Mouse (Mus musculus): ENCODE measurements around the gene Ndufc1. TPM values are rescaled to one million over a fixed set of nuclear protein-coding genes. Genes with fewer than 3 reads are reported as not detected.
"Not testable (repeated sequence)": the region's sequence is repeated elsewhere in the genome, so short reads cannot be mapped to it uniquely, and the experiment has no call there.

Gene Ndufc1
- total and polyA plus RNA-seq, 2 experiments from 2014 or later, result 78.2 to 871 TPM

DNA sequence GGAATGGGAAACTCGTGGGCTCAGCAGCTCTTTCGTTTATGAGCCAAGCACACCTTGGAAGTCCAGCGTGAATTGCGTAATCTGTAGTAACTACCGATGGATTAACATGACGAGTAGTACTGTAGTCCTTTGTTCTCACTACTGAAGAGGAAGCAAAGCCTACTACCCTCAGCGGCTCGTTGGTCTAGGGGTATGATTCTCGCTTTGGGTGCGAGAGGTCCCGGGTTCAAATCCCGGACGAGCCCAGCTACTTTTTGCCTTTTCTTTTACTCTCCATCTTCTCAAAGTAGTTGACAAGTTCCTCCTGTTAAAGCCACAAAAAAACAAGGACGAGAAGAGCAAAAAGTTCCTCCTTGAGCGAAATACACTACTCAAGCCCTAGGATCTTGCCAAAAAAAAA, 50.6 kb downstream of the Ndufc1 start:
- ATAC-seq, result peak; percentile 62
- Histone ChIP-seq H3K27me3 (ENCODE audit: insufficient read depth, low read length) (peaks cover 4% of the 10 kb centered on the region), H3K4me1 (ENCODE audit: insufficient read depth) (0 out of 2 replicates have a peak, but pooled peaks cover 7% of the 10 kb centered on the region), H3K9me3 (ENCODE audit: low read length) (no peaks in the 10 kb centered on the region), H3K4me3 (ENCODE audit: low read depth, low read length) (peak overlapping the region; percentile 45), H3K36me3 (ENCODE audit: insufficient read depth) (no peaks in the 10 kb centered on the region), H3K4me2 (ENCODE audit: low read depth) (peak overlapping the region; percentile 68), H3K9ac (no peak overlapping the region), H3K27ac (ENCODE audit: low read depth, low read length) (no peak overlapping the region)
- TF ChIP-seq CTCF (IDR thresholded peaks at IDR 0.05; ENCODE audit: low read depth), result no peak
- 1% methylated on average over 15 of the region's 15 CpGs for WGBS
- DNase-seq, result peak; percentile 75

GRCm38 (mm10) chr3:51357624-51358023, 51.2 kb downstream of the Ndufc1 start:
- H3K36me3 ChIP-seq (ENCODE audit: insufficient read depth), result no peaks in the 10 kb centered on the region
- TF ChIP-seq CTCF (IDR thresholded peaks at IDR 0.05; ENCODE audit: low read depth), result no peak
- H3K4me1 ChIP-seq (ENCODE audit: insufficient read depth), result 0 out of 2 replicates have a peak, but pooled peaks cover 7% of the 10 kb centered on the region
- H3K9ac ChIP-seq, result no peak overlapping the region
- no peak overlapping the region for H3K27ac ChIP-seq (ENCODE audit: low read depth, low read length)
- peak overlapping the region; percentile 45 for H3K4me3 ChIP-seq (ENCODE audit: low read depth, low read length)
- peak; percentile 44 for DNase-seq
- no peaks in the 10 kb centered on the region for H3K9me3 ChIP-seq (ENCODE audit: low read length)
- no peak for ATAC-seq
- H3K27me3 ChIP-seq (ENCODE audit: insufficient read depth, low read length), result peaks cover 4% of the 10 kb centered on the region
- WGBS, result 11% methylated on average over 14 of the region's 14 CpGs
- peak overlapping the region; percentile 68 for H3K4me2 ChIP-seq (ENCODE audit: low read depth)

DNA sequence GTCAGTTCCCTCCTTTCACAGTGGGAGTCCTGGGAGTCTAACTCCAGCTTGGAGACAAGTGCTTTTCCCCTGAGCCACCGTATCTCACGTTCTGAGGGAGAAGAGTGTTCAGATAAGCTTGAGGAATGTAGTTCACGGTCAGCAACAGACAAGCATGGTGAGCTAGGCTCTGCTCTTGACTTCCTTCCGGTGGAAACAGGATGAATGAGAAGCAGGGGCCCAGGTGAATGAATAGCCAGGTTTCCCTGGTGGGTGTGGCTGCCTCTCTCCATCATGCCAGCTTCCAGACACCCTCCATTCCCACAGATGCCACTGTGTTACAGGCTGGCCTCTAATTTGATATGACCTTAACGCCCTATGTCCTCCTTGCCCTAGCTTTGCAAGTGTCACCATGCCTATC, 51.7 kb downstream of the Ndufc1 start:
- no peak overlapping the region for H3K4me3 ChIP-seq (ENCODE audit: low read depth, low read length)
- 0 out of 2 replicates have a peak, but pooled peaks cover 7% of the 10 kb centered on the region for H3K4me1 ChIP-seq (ENCODE audit: insufficient read depth)
- no peak overlapping the region for H3K4me2 ChIP-seq (ENCODE audit: low read depth)
- no peaks in the 10 kb centered on the region for H3K36me3 ChIP-seq (ENCODE audit: insufficient read depth)
- no peak overlapping the region for H3K9ac ChIP-seq
- 60% methylated on average over 5 of the region's 5 CpGs for WGBS
- no peak for DNase-seq
- TF ChIP-seq CTCF (IDR thresholded peaks at IDR 0.05; ENCODE audit: low read depth), result no peak
- H3K27me3 ChIP-seq (ENCODE audit: insufficient read depth, low read length), result peaks cover 4% of the 10 kb centered on the region
- H3K27ac ChIP-seq (ENCODE audit: low read depth, low read length), result no peak overlapping the region
- no peak for ATAC-seq
- no peaks in the 10 kb centered on the region for H3K9me3 ChIP-seq (ENCODE audit: low read length)

DNA sequence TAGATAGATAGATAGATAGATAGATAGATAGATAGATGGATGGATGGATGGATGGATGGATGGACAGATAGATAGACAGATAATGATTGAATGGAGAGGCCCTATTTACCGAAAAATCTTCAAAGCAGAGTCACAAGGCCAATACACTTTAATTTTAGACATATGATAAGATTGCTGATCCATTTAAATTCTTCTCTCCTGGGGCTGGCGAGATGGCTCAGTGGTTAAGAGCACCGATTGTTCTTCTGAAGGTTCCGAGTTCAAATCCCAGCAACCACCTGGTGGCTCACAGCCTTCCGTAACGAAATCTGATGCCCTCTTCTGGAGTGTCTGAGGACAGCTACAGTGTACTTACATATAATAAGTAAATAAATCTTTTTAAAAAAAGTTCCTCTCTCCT, 53.8 kb downstream of the Ndufc1 start:
- 89% methylated on average over 6 of the region's 6 CpGs for whole genome bisulfite sequencing
- H3K36me3 ChIP-seq (ENCODE audit: insufficient read depth), result not testable (repeated sequence)

More for the DNA sequence above, 53.8 kb downstream of the Ndufc1 start:
- ATAC-seq; H3K4me3 ChIP-seq (ENCODE audit: low read depth, low read length); H3K4me2 ChIP-seq (ENCODE audit: low read depth); H3K4me1 ChIP-seq (ENCODE audit: insufficient read depth); H3K9ac ChIP-seq; H3K9me3 ChIP-seq (ENCODE audit: low read length); H3K27ac ChIP-seq (ENCODE audit: low read depth, low read length); H3K27me3 ChIP-seq (ENCODE audit: insufficient read depth, low read length); DNase-seq: not testable (repeated sequence)

Other genes starting within 250 kb of the Ndufc1 start
- gene Noct, start 184.5 kb downstream of the Ndufc1 start, total RNA-seq (2014; rRNA removed), result 31.5 and 33.7 TPM in 2 replicates
- gene Noct, start 184.5 kb downstream of the Ndufc1 start, polyA plus RNA-seq (2015; fragmentation: Nextera tagmentation; extraction: Ambion mirVana), result 27.0 and 32.6 TPM in 2 replicates
- gene Elf2, start 68.3 kb downstream of the Ndufc1 start, total RNA-seq (2014; rRNA removed), result 78.1 and 83.9 TPM in 2 replicates
- gene Elf2, start 68.3 kb downstream of the Ndufc1 start, polyA plus RNA-seq (2015; fragmentation: Nextera tagmentation; extraction: Ambion mirVana), result 26.4 and 29.3 TPM in 2 replicates
- 0.54 and 0.67 TPM in 2 replicates for gene Mgarp, start 12.2 kb downstream of the Ndufc1 start, total RNA-seq (2014; rRNA removed)
- 0.42 and 0.53 TPM in 2 replicates for gene Mgarp, start 12.2 kb downstream of the Ndufc1 start, polyA plus RNA-seq (2015; fragmentation: Nextera tagmentation; extraction: Ambion mirVana)
- gene Naa15, start 6.2 kb upstream of the Ndufc1 start, total RNA-seq (2014; rRNA removed), result 28.3 and 36.9 TPM in 2 replicates
- gene Naa15, start 6.2 kb upstream of the Ndufc1 start, polyA plus RNA-seq (2015; fragmentation: Nextera tagmentation; extraction: Ambion mirVana), result 21.4 and 29.7 TPM in 2 replicates
- 41.0 and 47.9 TPM in 2 replicates for gene Rab33b, start 74.9 kb upstream of the Ndufc1 start, total RNA-seq (2014; rRNA removed)
- gene Rab33b, start 74.9 kb upstream of the Ndufc1 start, polyA plus RNA-seq (2015; fragmentation: Nextera tagmentation; extraction: Ambion mirVana), result 31.3 and 32.8 TPM in 2 replicates
- gene Setd7, start 151.9 kb upstream of the Ndufc1 start, total RNA-seq (2014; rRNA removed), result 15.2 and 22.8 TPM in 2 replicates
- gene Setd7, start 151.9 kb upstream of the Ndufc1 start, polyA plus RNA-seq (2015; fragmentation: Nextera tagmentation; extraction: Ambion mirVana), result 0.92 and 2.1 TPM in 2 replicates